Mouse (Mus musculus) limb, embryonic 14.5 days (tissue): ENCODE results near the gene Lnx1. TPM values are rescaled to one million over a fixed set of nuclear protein-coding genes. Genes with fewer than 3 reads are reported as not detected.

ENCODE experiments used
- ATAC-seq: fragments of 200-750 bp; cut with Nextera tagmentation; 2 replicates; pipeline ENCODE4 v1.8.0; 2017; ENCODE audit warnings: low read depth, moderate number of reproducible peaks, moderate TSS enrichment; ENCODE audit not compliant: low FRiP score
- DNase-seq: peaks from one replicate; pipeline ENCODE4 v3.0.0-alpha.2; 2015; ENCODE audit warnings: low spot score
- H3K27ac ChIP-seq: fragments of 300-500 bp; sonication (generic); replicated peaks from 2 replicates; pipeline ENCODE4 v1.5.1; 2014; ENCODE audit warnings: low read depth, mild to moderate bottlenecking, low read length, moderate library complexity, mixed read lengths
- H3K27me3 ChIP-seq: fragments of 300-500 bp; sonication (generic); 2 replicates; pipeline ENCODE4 v1.6.1; 2014; ENCODE audit warnings: low read length, mixed read lengths; ENCODE audit not compliant: control insufficient read depth, insufficient read depth
- H3K36me3 ChIP-seq: fragments of 300-500 bp; sonication (generic); 2 replicates; pipeline ENCODE4 v1.6.1; 2014; ENCODE audit warnings: mild to moderate bottlenecking, low read length, moderate library complexity, mixed read lengths; ENCODE audit not compliant: control insufficient read depth, insufficient read depth
- H3K4me1 ChIP-seq: fragments of 300-500 bp; sonication (generic); 2 replicates; pipeline ENCODE4 v1.6.1; 2014; ENCODE audit warnings: antibody characterized with exemption, low read length, mixed read lengths; ENCODE audit not compliant: control insufficient read depth, insufficient read depth
- H3K4me2 ChIP-seq: fragments of 300-500 bp; sonication (generic); replicated peaks from 2 replicates; pipeline ENCODE4 v1.6.1; 2014; ENCODE audit warnings: low read depth, mild to moderate bottlenecking, low read length, moderate library complexity; ENCODE audit not compliant: severe bottlenecking
- H3K4me3 ChIP-seq: fragments of 300-500 bp; sonication (generic); replicated peaks from 2 replicates; pipeline ENCODE4 v1.5.1; 2014; ENCODE audit warnings: low read length
- H3K9ac ChIP-seq: fragments of 300-500 bp; sonication (generic); 2 replicates; pipeline ENCODE4 v1.6.1; 2014; ENCODE audit warnings: mild to moderate bottlenecking, low read depth, low read length, moderate library complexity; ENCODE audit not compliant: severe bottlenecking
- H3K9me3 ChIP-seq: fragments of 300-500 bp; sonication (generic); 2 replicates; pipeline ENCODE4 v1.6.1; 2016; ENCODE audit warnings: low read length; ENCODE audit not compliant: control insufficient read depth
- POLR2A ChIP-seq: fragments of 200-500 bp; IDR thresholded peaks from 2 replicates; pipeline ENCODE4 v1.8.0; 2012; ENCODE audit warnings: inconsistent platforms, mild to moderate bottlenecking, moderate library complexity, borderline replicate concordance; ENCODE audit not compliant: insufficient read depth, insufficient read length; ENCODE audit errors: extremely low read depth
- WGBS: fragments of 180-500 bp; shearing (Covaris S2); extraction: QIAGEN DNeasy Blood & Tissue Kit; methylation state at CpG from one replicate; pipeline ENCODE4 v1.1.7; 2014; 5-methylcytosine and 5-hydroxymethylcytosine counted together
- polyA plus RNA-seq, 2 experiments: library from polyadenylated mRNA; depleted of rRNA in 1 of 2; stranded (reverse) in 1 of 2; unstranded in 1 of 2; fragments of >200 nt; fragmentation: Nextera tagmentation in 1 of 2; extraction: Ambion mirVana in 1 of 2; gene quantifications; 2 replicates each; pipeline versions ENCODE4 v1.2.1 to v1.2.3; 2012 to 2014

The Lnx1 gene
- polyA plus RNA-seq, 2 experiments, result 0.92 to 1.0 TPM

GRCm38 (mm10) chr5:74712811-74713210 is 10.1 kb upstream of the Lnx1 start:
- Histone ChIP-seq H3K36me3 (no peaks in the 10 kb centered on the region), H3K4me2 (no peak overlapping the region), H3K9ac (no peak overlapping the region), H3K27me3 (no peaks in the 10 kb centered on the region), H3K27ac (no peak overlapping the region), H3K4me3 (no peak overlapping the region), H3K4me1 (no peaks in the 10 kb centered on the region), H3K9me3 (no peaks in the 10 kb centered on the region)
- ATAC-seq (no peak), DNase-seq (no peak)
- 80% methylated on average over 4 of the region's 4 CpGs for WGBS
- no peak for TF ChIP-seq POLR2A

- 88% methylated on average over 2 of the region's 2 CpGs for WGBS
- no peak overlapping the region for H3K27ac ChIP-seq
Measured at GRCm38 (mm10) chr5:74711988-74712387, 9.3 kb upstream of the Lnx1 start.

GRCm38 (mm10) chr5:74711056-74711455 is 8.3 kb upstream of the Lnx1 start:
- no peak for TF ChIP-seq POLR2A
- WGBS, result 65% methylated on average over 1 of the region's 1 CpGs
- Histone ChIP-seq H3K9me3 (no peaks in the 10 kb centered on the region), H3K27ac (no peak overlapping the region), H3K4me2 (no peak overlapping the region), H3K4me3 (no peak overlapping the region), H3K36me3 (no peaks in the 10 kb centered on the region), H3K9ac (no peak overlapping the region), H3K4me1 (no peaks in the 10 kb centered on the region), H3K27me3 (no peaks in the 10 kb centered on the region)
- no peak for ATAC-seq
- no peak for DNase-seq

More at GRCm38 (mm10) chr5:74711988-74712387, 9.3 kb upstream of the Lnx1 start:
- no peak for TF ChIP-seq POLR2A
- Histone ChIP-seq H3K9ac (no peak overlapping the region), H3K27me3 (no peaks in the 10 kb centered on the region), H3K9me3 (no peaks in the 10 kb centered on the region), H3K4me2 (no peak overlapping the region), H3K4me1 (no peaks in the 10 kb centered on the region), H3K36me3 (no peaks in the 10 kb centered on the region), H3K4me3 (no peak overlapping the region)
- DNase-seq (no peak), ATAC-seq (no peak)

GRCm38 (mm10) chr5:74710181-74710580 is 7.5 kb upstream of the Lnx1 start:
- no peak overlapping the region for H3K4me2 ChIP-seq
- TF ChIP-seq POLR2A, result no peak
- WGBS, result 89% methylated on average over 4 of the region's 4 CpGs
- H3K27me3 ChIP-seq, result no peaks in the 10 kb centered on the region
- no peak overlapping the region for H3K9ac ChIP-seq
- ATAC-seq (no peak), DNase-seq (no peak)
- H3K27ac ChIP-seq, result no peak overlapping the region
- no peaks in the 10 kb centered on the region for H3K9me3 ChIP-seq
- H3K36me3 ChIP-seq, result no peaks in the 10 kb centered on the region
- peaks cover 2% of the 10 kb centered on the region for H3K4me1 ChIP-seq
- H3K4me3 ChIP-seq, result no peak overlapping the region

- TF ChIP-seq POLR2A, result no peak
- H3K27ac ChIP-seq, result no peak overlapping the region
- no peaks in the 10 kb centered on the region for H3K9me3 ChIP-seq
- DNase-seq (peak; percentile 81), ATAC-seq (peak; percentile 88)
- H3K4me2 ChIP-seq, result peak overlapping the region; percentile 55
- no peaks in the 10 kb centered on the region for H3K27me3 ChIP-seq
- H3K4me3 ChIP-seq, result peak overlapping the region; percentile 38
- no peaks in the 10 kb centered on the region for H3K36me3 ChIP-seq
- H3K9ac ChIP-seq, result peak overlapping the region; percentile 32; the same call in 1 of the 2 replicates
- H3K4me1 ChIP-seq, result peaks cover 10% of the 10 kb centered on the region
- under 1% methylated on average over 8 of the region's 8 CpGs for WGBS
Measured at GRCm38 (mm10) chr5:74704460-74704790, 1.7 kb upstream of the Lnx1 start.
